Mouse (Mus musculus) erythroblast, embryonic 14.5 days (primary cell): ENCODE results near the gene Prss48.

Experiments used
- GATA1 ChIP-seq: IDR thresholded peaks from 2 replicates; pipeline ENCODE4 v1.6.1; 2012; ENCODE audit warnings: low read length, inconsistent platforms, mixed read lengths
- TAL1 ChIP-seq: IDR thresholded peaks from 3 replicates; pipeline ENCODE4 v1.6.1; 2012; ENCODE audit warnings: low read length, inconsistent platforms, mixed read lengths

- TF ChIP-seq TAL1 (no peak), GATA1 (no peak)
These were observed 31.3 kb upstream of the Prss48 start for GRCm38 (mm10) chr3:86033455-86034090.
